Comparison of ENCODE assay signal across 17 mouse cellular contexts in genomic region chr19:37881431-37882081, GRCm38 (mm10).
DNase-seq lines count a peak whose midpoint lies in the region; ATAC-seq and TF ChIP-seq lines count a peak whose summit lies in the region.
"Had no signal": no experiment of that assay in that cellular context is flagged by ENCODE, and none has a peak within 500 bp of the region (broad histone marks: within the 10 kb centered on the region; RNA-seq: fewer than 3 reads in every experiment).

No protein-coding gene starts in this region.

- peaks cover 89% of the 10 kb centered on the region for H3K27me3 ChIP-seq in forebrain, embryonic 11.5 days (ENCODE audit: control insufficient read depth, insufficient read depth, low read length)
- peaks cover 95% of the 10 kb centered on the region for H3K27me3 ChIP-seq in forebrain, embryonic 13.5 days
- H3K27me3 ChIP-seq in forebrain, postnatal 0 days (ENCODE audit: insufficient read depth, low read length), result peaks cover 66% of the 10 kb centered on the region

- intact Hi-C loops in left cerebral cortex, postnatal 4 days (cut with DNase I), result loop anchor here (10.0 kb wide), 1 partner anchor 277 kb away; no protein-coding TSS in a partner anchor
- intact Hi-C loops in left cerebral cortex, postnatal 36 days (cut with DNase I), result no loop called here

- H3K4me2 ChIP-seq in forebrain, embryonic 11.5 days (ENCODE audit: low read depth, low read length, severe bottlenecking), result no peak overlapping the region
- H3K4me2 ChIP-seq in forebrain, embryonic 13.5 days, result no peak overlapping the region
- H3K4me2 ChIP-seq in forebrain, postnatal 0 days (ENCODE audit: low read depth), result no peak overlapping the region
- H3K4me2 ChIP-seq: embryonic facial prominence, embryonic 13.5 days; kidney, embryonic 15.5 days; liver, embryonic 11.5 days; lung, embryonic 14.5 days had no signal

- 2% methylated on average over 9 of the region's 9 CpGs for WGBS in forebrain, embryonic 11.5 days
- WGBS in forebrain, embryonic 13.5 days, result under 1% methylated on average over 9 of the region's 9 CpGs
- 7% methylated on average over 9 of the region's 9 CpGs for WGBS in forebrain, postnatal 0 days

- no peak overlapping the region for H3K9ac ChIP-seq in forebrain, embryonic 11.5 days (ENCODE audit: low read length)
- no peak overlapping the region for H3K9ac ChIP-seq in forebrain, embryonic 13.5 days
- H3K9ac ChIP-seq in forebrain, postnatal 0 days, result no peak overlapping the region
- H3K9ac ChIP-seq: embryonic facial prominence, embryonic 13.5 days; kidney, embryonic 15.5 days; lung, embryonic 14.5 days had no signal

- no peak overlapping the region for H3K27ac ChIP-seq in forebrain, embryonic 11.5 days (ENCODE audit: low read depth, low read length)
- H3K27ac ChIP-seq in forebrain, embryonic 13.5 days, result no peak overlapping the region
- H3K27ac ChIP-seq in forebrain, postnatal 0 days (ENCODE audit: low read depth, low read length), result no peak overlapping the region
- H3K27ac ChIP-seq: embryonic facial prominence, embryonic 13.5 days; gastrocnemius, adult 2 months; kidney, embryonic 15.5 days had no signal

- H3K4me3 ChIP-seq in forebrain, embryonic 11.5 days (ENCODE audit: low read depth, low read length), result no peak overlapping the region
- no peak overlapping the region for H3K4me3 ChIP-seq in forebrain, embryonic 13.5 days
- no peak overlapping the region for H3K4me3 ChIP-seq in forebrain, postnatal 0 days (ENCODE audit: low read depth, low read length)
- H3K4me3 ChIP-seq: embryonic facial prominence, embryonic 13.5 days; gastrocnemius, adult 2 months; kidney, embryonic 15.5 days had no signal

- no peaks in the 10 kb centered on the region for H3K9me3 ChIP-seq in forebrain, embryonic 11.5 days (ENCODE audit: control insufficient read depth, low read length)
- no peaks in the 10 kb centered on the region for H3K9me3 ChIP-seq in forebrain, embryonic 13.5 days (replicated peaks)
- H3K9me3 ChIP-seq in forebrain, postnatal 0 days (ENCODE audit: low read length), result no peaks in the 10 kb centered on the region
- H3K9me3 ChIP-seq: embryonic facial prominence, embryonic 13.5 days; kidney, embryonic 15.5 days had no signal

- DNase-seq in forebrain, embryonic 11.5 days (ENCODE audit: low spot score), result peak; percentile 57
- peak; percentile 8 for DNase-seq in left cerebral cortex, postnatal 4 days
- DNase-seq in left cerebral cortex, postnatal 36 days (ENCODE audit: low spot score in 2 of 2), result no peak
- peak; percentile 64 for DNase-seq in ZHBTc4 (ENCODE audit: low read depth, low spot score)
- peak; percentile 17 for DNase-seq in forebrain, postnatal 0 days
- no peak for DNase-seq in spleen, postnatal 10 days (ENCODE audit: low spot score in 2 of 2)
- DNase-seq in thymus, postnatal 0 days (ENCODE audit: low spot score), result no peak
- DNase-seq: adrenal gland, adult 8-10 months; cerebellum, adult 8-10 months; gastrocnemius, adult 2 months; heart, postnatal 10 days; lung, embryonic 14.5 days had no signal

- ATAC-seq in forebrain, embryonic 11.5 days (replicated peaks; ENCODE audit: low FRiP score), result peak; percentile 61
- ATAC-seq in forebrain, embryonic 13.5 days, result no peak
- peak; percentile 55; the same call in 1 of the 2 replicates for ATAC-seq in forebrain, postnatal 0 days
- ATAC-seq: inflammation-experienced regulatory T-cells, adult 6 months had no signal

- H3K4me1 ChIP-seq in forebrain, embryonic 11.5 days (replicated peaks; ENCODE audit: control insufficient read depth, insufficient read depth, low read length), result peaks cover 15% of the 10 kb centered on the region; the same call in 1 of the 2 replicates
- H3K4me1 ChIP-seq in forebrain, embryonic 13.5 days, result peaks cover 18% of the 10 kb centered on the region
- no peaks in the 10 kb centered on the region for H3K4me1 ChIP-seq in forebrain, postnatal 0 days (ENCODE audit: insufficient read depth)

- TF ChIP-seq CTCF in forebrain, postnatal 0 days (IDR thresholded peaks at IDR 0.05; ENCODE audit: low read depth), result no peak

- H3K36me3 ChIP-seq in forebrain, embryonic 11.5 days (ENCODE audit: control insufficient read depth, insufficient read depth, low read length), result no peaks in the 10 kb centered on the region
- no peaks in the 10 kb centered on the region for H3K36me3 ChIP-seq in forebrain, embryonic 13.5 days (ENCODE audit: poor library complexity, severe bottlenecking)
- no peaks in the 10 kb centered on the region for H3K36me3 ChIP-seq in forebrain, postnatal 0 days (ENCODE audit: insufficient read depth)
- H3K36me3 ChIP-seq: embryonic facial prominence, embryonic 13.5 days; kidney, embryonic 15.5 days had no signal

Comparison
In these comparisons a context has a peak if more than half of its experiments do, and no peak if none do; other contexts are left out.
1. DNase-seq: peak in forebrain, embryonic 11.5 days (single experiment), left cerebral cortex, postnatal 4 days (single experiment), ZHBTc4 (single experiment) and forebrain, postnatal 0 days (single experiment); none in left cerebral cortex, postnatal 36 days (0 of 2), spleen, postnatal 10 days (0 of 2) and thymus, postnatal 0 days (single experiment).